Mouse (Mus musculus) hindbrain, embryonic 14.5 days (tissue): ENCODE data around the gene Mrpl39. TPM values are rescaled to one million over a fixed set of nuclear protein-coding genes. Genes with fewer than 3 reads are reported as not detected.

Source experiments
- ATAC-seq: fragments of 200-750 bp; cut with Nextera tagmentation; 2 replicates; pipeline ENCODE4 v1.8.0; 2017; ENCODE audit warnings: moderate number of reproducible peaks, mild to moderate bottlenecking, moderate TSS enrichment, moderate library complexity; ENCODE audit not compliant: low FRiP score
- DNase-seq: peaks from one replicate; pipeline ENCODE4 v3.0.0-alpha.2; 2015; ENCODE audit warnings: low spot score
- H3K27ac ChIP-seq: fragments of 300-500 bp; sonication (generic); 2 replicates; pipeline ENCODE4 v1.5.1; 2014; ENCODE audit warnings: mild to moderate bottlenecking, moderate library complexity
- H3K27me3 ChIP-seq: fragments of 300-500 bp; sonication (generic); 2 replicates; pipeline ENCODE4 v1.6.1; 2014; ENCODE audit warnings: mild to moderate bottlenecking, low read length, mixed read lengths; ENCODE audit not compliant: control insufficient read depth, insufficient read depth
- H3K36me3 ChIP-seq: fragments of 300-500 bp; sonication (generic); replicated peaks from 2 replicates; pipeline ENCODE4 v1.6.1; 2014; ENCODE audit not compliant: control insufficient read depth, insufficient read depth
- H3K4me1 ChIP-seq: fragments of 300-500 bp; sonication (generic); replicated peaks from 2 replicates; pipeline ENCODE4 v1.6.1; 2014; ENCODE audit warnings: antibody characterized with exemption, low read length, mixed read lengths; ENCODE audit not compliant: control insufficient read depth, insufficient read depth
- H3K4me2 ChIP-seq: fragments of 300-500 bp; sonication (generic); replicated peaks from 2 replicates; pipeline ENCODE4 v1.6.1; 2014; ENCODE audit warnings: mild to moderate bottlenecking, moderate library complexity
- H3K4me3 ChIP-seq: fragments of 300-500 bp; sonication (generic); replicated peaks from 2 replicates; pipeline ENCODE4 v1.5.1; 2014; ENCODE audit warnings: mild to moderate bottlenecking, low read length
- H3K9ac ChIP-seq: fragments of 300-500 bp; sonication (generic); 2 replicates; pipeline ENCODE4 v1.6.1; 2014
- H3K9me3 ChIP-seq: fragments of 300-500 bp; sonication (generic); 2 replicates; pipeline ENCODE4 v1.6.1; 2016; ENCODE audit warnings: low read length; ENCODE audit not compliant: control insufficient read depth
- WGBS: fragments of 180-500 bp; shearing (Covaris S2); extraction: QIAGEN DNeasy Blood & Tissue Kit; methylation state at CpG from one replicate; pipeline ENCODE4 v1.1.7; 2014; 5-methylcytosine and 5-hydroxymethylcytosine counted together
- polyA plus RNA-seq: library from polyadenylated mRNA; unstranded; fragments of >200 nt; fragmentation: Nextera tagmentation; extraction: Ambion mirVana; gene quantifications from 2 replicates; pipeline ENCODE4 v1.2.1, GENCODE M21; 2014

The Mrpl39 gene
- polyA plus RNA-seq, 1 experiment from 2014 or later = 38.1 TPM

DNA sequence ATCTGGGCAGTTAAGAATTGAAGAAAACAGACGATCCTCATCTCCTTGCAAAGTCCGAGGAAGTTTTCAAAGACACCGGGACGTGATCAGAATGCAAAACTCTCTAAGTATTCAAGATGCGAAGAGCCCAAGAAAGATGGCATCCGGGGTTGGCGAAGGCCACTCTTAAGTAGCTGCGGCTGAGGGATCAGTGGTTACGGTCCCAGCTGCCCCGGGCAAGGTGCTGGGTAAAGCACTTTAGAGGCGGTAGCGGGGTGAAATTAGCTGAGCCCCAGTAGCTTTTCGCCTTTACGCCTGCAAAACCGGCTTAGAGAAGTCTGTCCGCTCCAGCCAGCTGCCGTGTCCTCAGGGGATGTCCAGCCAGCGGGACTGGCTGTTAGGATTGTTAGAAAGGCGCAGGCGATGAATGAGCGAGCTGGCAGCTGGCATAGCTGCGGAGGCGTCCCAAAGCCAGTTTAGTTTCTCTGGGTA is 39.3 kb upstream of the Mrpl39 start:
- Histone ChIP-seq H3K9ac (peak overlapping the region; percentile 74), H3K36me3 (no peaks in the 10 kb centered on the region), H3K9me3 (no peaks in the 10 kb centered on the region), H3K27me3 (no peaks in the 10 kb centered on the region), H3K4me2 (peak overlapping the region; percentile 87), H3K4me3 (peak overlapping the region; percentile 67), H3K4me1 (peaks cover 13% of the 10 kb centered on the region; the same call in 1 of the 2 replicates), H3K27ac (peak overlapping the region; percentile 82)
- DNase-seq = peak; percentile 84
- ATAC-seq = peak; percentile 49; the same call in 1 of the 2 replicates
- WGBS = under 1% methylated on average over 23 of the region's 23 CpGs

DNA sequence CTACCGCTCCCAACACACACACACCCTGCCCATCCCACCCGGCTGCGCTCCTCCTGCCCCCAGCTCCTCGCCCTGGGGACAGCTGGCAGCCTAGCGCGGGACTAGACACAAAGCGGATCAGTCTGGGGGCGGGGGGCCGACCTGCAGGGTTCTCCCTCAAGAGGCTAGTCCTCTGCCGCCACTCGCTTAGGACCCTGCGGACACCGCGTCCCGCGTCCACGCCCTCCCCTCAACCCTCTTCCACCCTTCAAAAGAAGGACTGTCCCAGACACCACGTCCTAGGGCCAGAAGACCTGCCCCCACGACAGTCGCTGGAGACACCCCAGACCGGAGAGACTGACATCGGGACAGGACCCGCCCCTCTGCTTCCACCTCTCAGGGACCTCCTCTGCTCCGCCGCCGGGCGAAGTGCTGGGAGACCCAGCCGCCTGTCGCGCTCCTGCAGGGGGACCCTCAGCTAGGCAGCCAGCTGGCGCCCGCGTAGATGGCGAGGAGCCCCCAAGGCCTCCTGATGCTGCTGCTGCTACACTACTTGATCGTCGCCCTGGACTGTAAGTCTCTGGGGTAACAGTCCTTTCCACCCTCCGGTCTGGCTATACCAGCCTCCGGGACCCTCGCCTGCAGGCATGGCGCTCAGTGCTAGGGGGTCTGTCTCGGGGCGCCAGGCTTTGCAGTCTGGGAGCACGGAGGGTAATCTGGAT is 38.6 kb upstream of the Mrpl39 start, which contains the start of gene Jam2:
TSS of gene Jam2 (plus strand) at position 121 of the 701 bp plus-strand sequence.
- H3K9me3 ChIP-seq = no peaks in the 10 kb centered on the region
- no peaks in the 10 kb centered on the region for H3K27me3 ChIP-seq
- peak; percentile 61 for DNase-seq
- H3K27ac ChIP-seq = peak within 1 kb of the TSS; percentile 82
- under 1% methylated on average over 38 of the region's 43 CpGs for WGBS
- H3K4me2 ChIP-seq = peak within 1 kb of the TSS; percentile 87
- H3K4me3 ChIP-seq = peak within 1 kb of the TSS; percentile 67
- H3K9ac ChIP-seq = peak within 1 kb of the TSS; percentile 74
- H3K36me3 ChIP-seq = no peaks in the 10 kb centered on the region
- ATAC-seq = peak; percentile 88
- H3K4me1 ChIP-seq = peaks cover 13% of the 10 kb centered on the region; the same call in 1 of the 2 replicates

DNA sequence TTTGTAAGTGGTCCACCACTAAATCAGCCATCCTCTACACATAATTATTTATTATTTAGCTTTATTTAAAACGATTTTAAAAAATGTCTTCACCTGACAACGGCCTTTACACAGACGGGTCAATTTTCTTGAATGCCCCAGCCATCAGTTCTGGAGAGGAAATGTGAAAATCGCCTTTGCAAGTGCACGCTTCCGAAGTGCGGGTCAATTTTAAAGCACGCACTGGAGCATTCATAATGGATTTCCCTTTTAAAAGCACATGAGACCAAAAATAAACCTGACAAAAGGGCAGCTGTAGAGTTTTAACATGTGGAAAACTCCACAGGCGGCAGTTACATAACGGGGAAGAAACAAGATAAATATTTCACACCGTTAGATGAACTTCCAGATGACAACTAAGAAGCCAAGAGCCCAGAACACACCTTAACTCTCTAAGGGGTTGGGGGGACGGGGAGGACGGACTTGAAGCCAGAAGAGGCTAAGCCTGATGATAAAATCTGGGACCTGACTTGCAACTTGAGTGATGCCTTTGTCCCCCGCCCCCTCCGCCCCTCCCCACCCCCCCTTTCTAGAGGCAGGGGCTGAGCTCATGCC is 37.8 kb upstream of the Mrpl39 start:
- Histone ChIP-seq H3K4me1 (peaks cover 13% of the 10 kb centered on the region; the same call in 1 of the 2 replicates), H3K4me3 (peak overlapping the region; percentile 67), H3K9ac (peak overlapping the region; percentile 74), H3K4me2 (peak overlapping the region; percentile 87), H3K9me3 (no peaks in the 10 kb centered on the region), H3K36me3 (no peaks in the 10 kb centered on the region), H3K27ac (peak overlapping the region; percentile 82), H3K27me3 (no peaks in the 10 kb centered on the region)
- ATAC-seq (peak; percentile 3; the same call in 1 of the 2 replicates), DNase-seq (peak; percentile 44)
- under 1% methylated on average over 15 of the region's 15 CpGs for WGBS

DNA sequence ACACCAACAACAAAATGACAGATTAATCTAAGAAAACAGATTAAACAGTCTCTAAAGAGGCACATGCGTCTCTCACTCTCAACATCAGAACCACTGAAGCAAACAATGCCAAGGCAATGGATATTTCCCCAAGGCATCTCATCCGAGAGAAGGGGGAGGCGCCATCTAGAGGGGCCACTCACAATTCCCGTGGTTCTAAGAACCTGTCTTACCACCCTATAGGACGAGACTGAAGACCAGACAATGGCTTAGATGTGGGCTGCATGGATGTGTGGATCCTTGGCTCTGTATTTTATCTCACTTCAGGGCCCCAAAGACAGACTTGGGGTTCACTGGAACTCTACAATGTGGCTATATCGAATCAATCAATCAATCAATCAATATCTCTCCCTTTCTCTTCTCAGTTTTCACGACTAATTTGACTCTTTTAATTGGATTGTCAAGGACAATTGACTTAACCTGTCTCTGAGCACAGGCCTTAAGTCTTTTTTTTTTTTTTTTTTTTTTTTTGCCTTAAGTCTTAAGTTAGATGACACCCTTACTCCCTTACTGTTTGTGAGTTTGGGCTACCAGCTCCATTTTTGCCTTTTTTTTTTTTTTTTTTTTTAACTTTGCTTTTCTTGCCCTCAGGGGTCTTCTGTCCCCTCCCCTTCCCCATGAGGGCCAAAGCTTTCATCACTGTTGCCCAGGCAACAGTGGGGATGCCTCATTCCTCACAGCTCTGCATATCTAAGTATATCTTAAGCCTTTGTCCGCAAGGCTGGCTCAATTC is 37.1 kb upstream of the Mrpl39 start:
- Histone ChIP-seq H3K4me3 (peak overlapping the region; percentile 67), H3K9ac (peak overlapping the region; percentile 74; the same call in 1 of the 2 replicates), H3K36me3 (no peaks in the 10 kb centered on the region), H3K4me1 (peaks cover 13% of the 10 kb centered on the region; the same call in 1 of the 2 replicates), H3K27me3 (no peaks in the 10 kb centered on the region), H3K27ac (no peak overlapping the region; the same call in 1 of the 2 replicates), H3K4me2 (peak overlapping the region; percentile 87), H3K9me3 (no peaks in the 10 kb centered on the region)
- WGBS = 4% methylated on average over 8 of the region's 8 CpGs
- ATAC-seq (no peak), DNase-seq (peak; percentile 43)

DNA sequence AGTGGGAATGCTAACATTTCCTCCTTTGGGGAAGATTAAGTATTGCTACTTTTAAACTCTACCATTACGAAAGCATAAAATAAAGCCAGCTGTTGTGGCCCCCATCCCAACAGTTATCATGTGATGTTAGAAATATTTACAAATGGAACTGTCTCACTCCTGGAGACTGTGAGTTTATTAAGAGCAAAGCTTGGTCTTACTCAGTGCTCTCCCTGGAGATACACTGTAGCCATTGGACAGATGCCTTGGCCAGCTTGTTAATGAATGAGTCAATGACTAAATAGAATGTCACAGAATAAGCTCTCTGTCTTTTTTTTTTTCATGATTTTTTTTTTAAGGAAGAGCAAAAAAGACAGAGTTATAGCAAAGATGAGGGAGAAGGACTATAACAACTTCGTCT is 35.9 kb upstream of the Mrpl39 start:
- no peak overlapping the region for H3K4me2 ChIP-seq
- no peaks in the 10 kb centered on the region for H3K27me3 ChIP-seq
- no peak overlapping the region for H3K4me3 ChIP-seq
- peaks cover 13% of the 10 kb centered on the region; the same call in 1 of the 2 replicates for H3K4me1 ChIP-seq
- H3K9ac ChIP-seq = no peak overlapping the region
- WGBS = 92% methylated on average over 2 of the region's 2 CpGs
- no peak for ATAC-seq
- DNase-seq = no peak
- no peak overlapping the region for H3K27ac ChIP-seq
- no peaks in the 10 kb centered on the region for H3K9me3 ChIP-seq
- H3K36me3 ChIP-seq = no peaks in the 10 kb centered on the region

DNA sequence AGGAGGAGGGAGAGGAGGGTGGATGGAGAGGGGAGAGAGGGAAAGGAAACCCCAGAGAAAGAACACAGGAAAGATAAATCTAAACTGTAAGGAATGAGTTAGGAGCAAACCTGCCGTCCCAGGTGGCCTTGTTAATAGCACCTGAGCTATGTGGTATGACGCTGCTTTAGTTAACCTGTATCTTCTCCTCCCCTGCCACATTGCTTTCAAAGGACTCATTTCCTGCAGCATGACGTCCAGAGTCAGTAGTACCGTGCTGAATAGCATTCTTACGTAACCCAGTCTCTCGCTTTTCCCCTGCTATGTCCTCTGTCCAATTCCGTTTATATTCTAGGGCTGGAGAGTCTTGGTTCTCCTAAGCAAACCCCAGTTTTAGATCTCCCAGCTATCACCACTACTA is 35.3 kb upstream of the Mrpl39 start:
- no peak overlapping the region for H3K9ac ChIP-seq
- no peak overlapping the region for H3K27ac ChIP-seq
- H3K36me3 ChIP-seq = no peaks in the 10 kb centered on the region
- DNase-seq (no peak), ATAC-seq (no peak)
- H3K4me2 ChIP-seq = no peak overlapping the region
- H3K9me3 ChIP-seq = no peaks in the 10 kb centered on the region
- peaks cover 13% of the 10 kb centered on the region; the same call in 1 of the 2 replicates for H3K4me1 ChIP-seq
- 92% methylated on average over 7 of the region's 7 CpGs for WGBS
- no peak overlapping the region for H3K4me3 ChIP-seq
- H3K27me3 ChIP-seq = no peaks in the 10 kb centered on the region

DNA sequence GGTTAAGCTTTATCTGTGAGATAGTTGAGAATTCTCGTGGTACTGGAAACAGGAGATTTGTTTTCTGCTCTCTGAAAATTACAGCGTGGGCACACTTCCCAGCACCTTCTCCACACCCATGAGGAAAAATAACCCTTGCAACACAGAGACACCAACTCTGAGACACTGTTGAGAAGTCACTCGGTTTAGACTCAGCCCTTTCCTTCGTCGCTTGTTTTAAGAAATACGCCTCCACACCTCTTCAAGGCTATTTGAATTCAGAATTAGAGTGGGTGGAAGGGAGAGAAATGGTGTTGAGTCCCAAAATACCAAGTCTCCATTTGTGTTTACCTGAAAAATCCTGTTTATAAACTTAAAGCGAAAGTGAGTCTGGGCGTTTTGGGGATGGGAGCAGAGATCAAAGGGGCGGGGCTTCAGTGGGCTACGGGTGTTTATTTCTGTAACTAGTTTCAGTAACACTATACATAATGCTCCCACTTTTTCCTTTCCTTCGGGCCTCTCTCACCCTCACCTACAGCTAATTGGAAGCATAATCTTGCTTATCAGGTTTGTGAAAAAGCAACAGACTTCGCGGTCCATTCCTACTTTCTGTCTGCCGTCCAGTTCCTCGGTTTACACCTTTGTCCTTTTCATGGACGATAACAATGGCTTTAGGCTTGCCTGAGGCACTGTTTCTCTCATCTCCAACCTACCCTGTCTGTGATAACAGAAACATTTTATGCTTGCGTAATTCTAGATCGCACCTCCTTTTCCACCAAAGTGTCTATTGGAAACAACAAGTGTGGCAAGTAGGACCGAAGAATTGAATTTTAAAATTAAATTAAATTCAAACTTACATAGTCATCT is 34.3 kb upstream of the Mrpl39 start:
- Histone ChIP-seq H3K36me3 (no peaks in the 10 kb centered on the region), H3K9me3 (no peaks in the 10 kb centered on the region), H3K4me2 (no peak overlapping the region), H3K4me3 (no peak overlapping the region), H3K27me3 (no peaks in the 10 kb centered on the region), H3K9ac (no peak overlapping the region), H3K4me1 (peaks cover 13% of the 10 kb centered on the region; the same call in 1 of the 2 replicates), H3K27ac (no peak overlapping the region)
- WGBS = 87% methylated on average over 19 of the region's 19 CpGs
- ATAC-seq = no peak
- DNase-seq = no peak

DNA sequence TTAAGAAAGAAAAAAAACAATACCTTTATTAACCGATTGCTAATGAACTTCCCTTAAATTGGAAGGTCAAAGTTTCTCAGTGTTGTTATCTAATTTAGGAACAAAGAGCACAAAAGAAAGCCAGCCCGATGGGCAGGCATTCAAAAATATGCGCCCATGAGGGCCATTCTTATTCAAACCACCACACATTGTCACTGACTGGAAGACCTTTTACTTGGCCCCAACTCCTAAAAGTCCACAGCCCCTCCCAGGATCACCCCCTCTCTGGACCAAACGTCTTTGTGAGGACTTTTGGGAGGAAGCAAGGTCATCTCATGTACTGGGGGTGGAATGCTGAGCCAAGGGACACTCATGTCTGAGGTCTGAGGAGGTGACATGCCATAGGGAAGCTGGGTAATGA is 33.6 kb upstream of the Mrpl39 start:
- Histone ChIP-seq H3K4me2 (no peak overlapping the region), H3K4me1 (peaks cover 13% of the 10 kb centered on the region; the same call in 1 of the 2 replicates), H3K4me3 (no peak overlapping the region), H3K9ac (no peak overlapping the region), H3K9me3 (no peaks in the 10 kb centered on the region), H3K36me3 (no peaks in the 10 kb centered on the region), H3K27ac (no peak overlapping the region), H3K27me3 (no peaks in the 10 kb centered on the region)
- no peak for DNase-seq
- no peak for ATAC-seq
- 40% methylated on average over 4 of the region's 4 CpGs for WGBS
